Mouse (Mus musculus) kidney, postnatal 0 days (tissue): ENCODE measurements around the gene Nfia. TPM values are rescaled to one million over a fixed set of nuclear protein-coding genes. Genes with fewer than 3 reads are reported as not detected.

ENCODE experiments used
- ATAC-seq: fragments of 200-750 bp; cut with Nextera tagmentation; replicated peaks from 2 replicates; pipeline ENCODE4 v1.8.0; 2017; ENCODE audit warnings: low read depth, moderate number of reproducible peaks, moderate TSS enrichment, moderate library complexity; ENCODE audit not compliant: low FRiP score
- DNase-seq: peaks from one replicate; pipeline ENCODE4 v3.0.0-alpha.2; 2016; ENCODE audit warnings: low spot score
- H3K27ac ChIP-seq: fragments of 300-500 bp; sonication (generic); 2 replicates; pipeline ENCODE4 v1.5.1; 2014; ENCODE audit warnings: mild to moderate bottlenecking
- H3K27me3 ChIP-seq: fragments of 300-500 bp; sonication (generic); 2 replicates; pipeline ENCODE4 v1.6.1; 2014; ENCODE audit warnings: low read length, mixed read lengths; ENCODE audit not compliant: insufficient read depth
- H3K36me3 ChIP-seq: fragments of 300-500 bp; sonication (generic); 2 replicates; pipeline ENCODE4 v1.6.1; 2014; ENCODE audit warnings: low read length, mixed read lengths; ENCODE audit not compliant: insufficient read depth
- H3K4me1 ChIP-seq: fragments of 300-500 bp; sonication (generic); replicated peaks from 2 replicates; pipeline ENCODE4 v1.6.1; 2014; ENCODE audit warnings: antibody characterized with exemption, low read length, mixed read lengths; ENCODE audit not compliant: insufficient read depth
- H3K4me2 ChIP-seq: fragments of 300-500 bp; sonication (generic); 2 replicates; pipeline ENCODE4 v1.6.1; 2014; ENCODE audit warnings: mild to moderate bottlenecking, low read length, moderate library complexity, mixed read lengths
- H3K4me3 ChIP-seq: fragments of 300-500 bp; sonication (generic); replicated peaks from 2 replicates; pipeline ENCODE4 v1.5.1; 2014; ENCODE audit warnings: low read depth, low read length
- H3K9ac ChIP-seq: fragments of 300-500 bp; sonication (generic); 2 replicates; pipeline ENCODE4 v1.6.1; 2014; ENCODE audit warnings: low read depth, low read length
- H3K9me3 ChIP-seq: fragments of 300-500 bp; sonication (generic); replicated peaks from 2 replicates; pipeline ENCODE4 v1.6.1; 2016; ENCODE audit warnings: low read length, inconsistent platforms, mixed read lengths
- CTCF ChIP-seq: IDR thresholded peaks from 2 replicates; pipeline ENCODE4 v1.5.1; 2016; ENCODE audit warnings: antibody characterized with exemption, low read depth, mild to moderate bottlenecking, moderate library complexity
- WGBS: fragments of 180-500 bp; shearing (Covaris S2); extraction: QIAGEN DNeasy Blood & Tissue Kit; methylation state at CpG from one replicate; pipeline ENCODE4 v1.1.7; 2014; 5-methylcytosine and 5-hydroxymethylcytosine counted together
- polyA plus RNA-seq: library from polyadenylated mRNA; unstranded; fragments of >200 nt; fragmentation: Nextera tagmentation; extraction: Ambion mirVana; gene quantifications from 2 replicates; pipeline ENCODE4 v1.2.1, GENCODE M21; 2015

The Nfia gene
- polyA plus RNA-seq, 1 experiment from 2014 or later, result 25.9 TPM

DNA sequence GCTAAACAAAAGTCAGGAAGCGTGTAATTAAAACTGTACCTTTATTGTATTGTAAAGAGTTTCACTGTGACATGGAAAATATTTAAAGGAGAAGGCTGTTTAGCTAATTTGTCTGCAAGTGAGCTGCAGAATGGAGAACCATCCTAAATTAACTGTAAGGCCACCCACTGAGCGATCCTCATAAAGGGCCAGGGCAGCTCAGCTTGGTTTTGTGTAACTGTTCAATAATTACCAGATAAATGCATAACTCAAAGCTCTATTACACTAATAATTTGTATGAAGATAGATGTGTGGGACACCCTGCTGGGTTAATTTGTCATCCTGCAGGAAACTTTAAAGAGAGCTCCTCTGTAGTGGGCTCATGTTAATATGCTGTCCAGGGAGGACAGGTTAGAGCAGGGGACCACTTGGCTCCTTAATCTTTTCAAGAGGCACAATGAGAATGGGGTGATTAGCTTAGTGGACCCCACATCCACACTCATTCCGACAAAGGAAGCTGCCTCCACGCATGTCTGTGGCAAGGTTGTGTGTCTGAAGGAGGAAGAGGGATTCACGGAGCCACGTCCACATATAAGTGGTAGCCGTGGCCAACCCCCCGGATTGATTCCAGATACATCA is 277.6 kb downstream of the Nfia start:
- no peak for TF ChIP-seq CTCF
- no peak overlapping the region for H3K27ac ChIP-seq
- ATAC-seq, result no peak

DNA sequence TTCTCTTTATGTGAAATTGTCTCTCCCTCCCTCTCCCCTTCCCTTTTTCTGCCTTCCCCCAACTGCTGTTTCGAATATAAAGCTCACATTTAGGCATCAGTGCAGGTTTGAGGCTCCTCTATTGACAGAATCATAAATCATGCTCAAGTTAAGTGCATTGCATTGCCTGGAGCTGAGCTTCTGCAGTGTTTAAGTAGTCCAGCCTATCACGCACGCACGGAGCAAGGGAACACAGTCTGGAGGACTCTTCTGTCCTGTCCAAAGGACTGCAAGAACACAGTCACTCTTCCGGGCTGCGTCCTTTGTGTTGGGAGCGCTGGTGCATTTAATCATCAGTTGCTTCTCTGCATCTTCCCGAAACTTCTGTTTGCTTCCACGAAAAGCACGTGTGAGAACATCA is 278.2 kb downstream of the Nfia start:
- DNase-seq (peak; percentile 7), ATAC-seq (no peak)
- Histone ChIP-seq H3K27me3 (no peaks in the 10 kb centered on the region), H3K4me2 (no peak overlapping the region), H3K4me1 (peaks cover 3% of the 10 kb centered on the region; the same call in 1 of the 2 replicates), H3K27ac (no peak overlapping the region), H3K9me3 (no peaks in the 10 kb centered on the region), H3K36me3 (no peaks in the 10 kb centered on the region), H3K9ac (no peak overlapping the region), H3K4me3 (no peak overlapping the region)
- no peak for TF ChIP-seq CTCF
- WGBS, result 41% methylated on average over 10 of the region's 10 CpGs

More for the DNA sequence above, 277.6 kb downstream of the Nfia start:
- Histone ChIP-seq H3K9ac (no peak overlapping the region), H3K27me3 (no peaks in the 10 kb centered on the region), H3K4me1 (peaks cover 3% of the 10 kb centered on the region; the same call in 1 of the 2 replicates), H3K4me2 (no peak overlapping the region), H3K36me3 (no peaks in the 10 kb centered on the region), H3K4me3 (no peak overlapping the region), H3K9me3 (no peaks in the 10 kb centered on the region)
- DNase-seq, result no peak
- 66% methylated on average over 8 of the region's 8 CpGs for WGBS

DNA sequence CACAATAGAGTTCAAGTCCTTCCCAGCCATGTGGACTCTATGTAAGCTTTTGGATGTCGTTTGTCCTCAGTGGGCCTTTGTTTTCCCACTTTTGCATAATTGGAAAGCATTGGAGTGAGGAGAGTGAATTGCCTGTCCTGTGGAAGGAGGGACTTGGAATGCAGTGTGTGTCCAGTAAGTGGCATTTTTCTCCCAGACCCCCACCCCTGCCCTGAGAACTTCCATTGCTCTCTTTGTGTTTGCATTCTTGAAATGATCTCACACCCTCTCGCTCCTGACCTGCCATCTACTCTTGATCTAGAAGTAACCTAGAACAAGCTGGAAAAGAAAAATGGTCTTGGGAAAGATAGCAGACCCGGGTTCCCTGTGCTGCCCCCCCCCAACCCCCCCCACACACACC is 278.8 kb downstream of the Nfia start:
- no peak for TF ChIP-seq CTCF
- Histone ChIP-seq H3K4me3 (no peak overlapping the region), H3K4me1 (peaks cover 3% of the 10 kb centered on the region; the same call in 1 of the 2 replicates), H3K27ac (no peak overlapping the region), H3K9ac (no peak overlapping the region), H3K4me2 (no peak overlapping the region), H3K27me3 (no peaks in the 10 kb centered on the region), H3K36me3 (no peaks in the 10 kb centered on the region), H3K9me3 (no peaks in the 10 kb centered on the region)
- WGBS, result 65% methylated on average over 3 of the region's 3 CpGs
- ATAC-seq (no peak), DNase-seq (no peak)

DNA sequence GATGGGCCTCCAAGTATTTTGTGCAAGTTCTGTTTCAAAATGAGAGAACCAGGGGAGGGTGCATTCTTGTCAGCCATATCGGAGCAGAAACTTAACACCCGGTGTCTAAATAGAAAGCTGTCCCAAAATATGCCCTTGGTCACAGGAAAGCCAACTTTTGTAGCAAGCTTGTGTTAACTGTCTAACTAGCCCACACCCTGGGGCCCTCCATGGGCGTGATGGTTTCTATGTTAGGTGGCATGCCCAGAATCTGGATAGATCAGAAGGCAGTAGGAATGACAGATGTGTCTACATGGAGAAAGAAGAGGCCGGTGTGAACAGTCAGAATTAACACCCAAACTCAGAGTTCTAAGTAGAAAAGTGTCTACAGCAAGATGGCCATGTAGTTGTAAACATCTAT is 282.5 kb downstream of the Nfia start:
- DNase-seq (no peak), ATAC-seq (no peak)
- Histone ChIP-seq H3K27me3 (no peaks in the 10 kb centered on the region), H3K4me2 (no peak overlapping the region), H3K4me3 (no peak overlapping the region), H3K9me3 (no peaks in the 10 kb centered on the region), H3K9ac (no peak overlapping the region), H3K4me1 (no peaks in the 10 kb centered on the region; the same call in 1 of the 2 replicates), H3K27ac (no peak overlapping the region), H3K36me3 (no peaks in the 10 kb centered on the region)
- TF ChIP-seq CTCF, result no peak
- 81% methylated on average over 4 of the region's 4 CpGs for whole genome bisulfite sequencing

DNA sequence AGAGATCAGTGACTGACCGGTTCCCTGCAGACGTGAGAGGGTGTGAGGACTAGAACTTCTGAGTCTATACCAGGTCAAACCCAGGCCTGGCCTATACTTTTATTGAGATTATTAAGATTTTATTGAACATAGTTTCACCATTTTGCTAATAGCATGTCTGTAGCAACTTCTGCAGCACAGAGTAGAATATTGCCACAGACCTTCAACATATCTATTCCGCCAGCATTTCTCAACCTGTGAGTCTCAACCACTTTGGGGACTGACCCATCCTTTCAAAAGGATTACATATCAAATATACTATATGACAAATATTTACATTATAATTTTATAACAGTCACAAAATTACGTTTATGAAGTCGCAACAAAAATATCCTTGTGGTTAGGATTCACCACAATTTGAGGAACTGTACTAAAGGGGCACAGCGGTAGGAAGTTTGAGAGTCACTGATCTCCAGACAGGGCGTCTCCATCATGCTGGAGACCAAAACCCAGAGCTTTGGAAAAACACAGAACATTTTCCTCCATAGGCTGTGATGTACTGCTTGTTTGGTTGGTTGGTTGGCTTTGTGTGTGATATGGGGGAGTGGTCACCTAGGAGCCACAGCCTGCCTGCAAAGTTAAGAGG is 284.0 kb downstream of the Nfia start:
- H3K27ac ChIP-seq, result no peak overlapping the region
- no peak for TF ChIP-seq CTCF
- no peaks in the 10 kb centered on the region for H3K4me1 ChIP-seq
- no peaks in the 10 kb centered on the region for H3K27me3 ChIP-seq
- ATAC-seq (no peak), DNase-seq (no peak)
- H3K4me3 ChIP-seq, result no peak overlapping the region
- H3K9me3 ChIP-seq, result no peaks in the 10 kb centered on the region
- H3K4me2 ChIP-seq, result no peak overlapping the region
- H3K36me3 ChIP-seq, result no peaks in the 10 kb centered on the region
- H3K9ac ChIP-seq, result no peak overlapping the region
- 85% methylated on average over 7 of the region's 7 CpGs for WGBS

DNA sequence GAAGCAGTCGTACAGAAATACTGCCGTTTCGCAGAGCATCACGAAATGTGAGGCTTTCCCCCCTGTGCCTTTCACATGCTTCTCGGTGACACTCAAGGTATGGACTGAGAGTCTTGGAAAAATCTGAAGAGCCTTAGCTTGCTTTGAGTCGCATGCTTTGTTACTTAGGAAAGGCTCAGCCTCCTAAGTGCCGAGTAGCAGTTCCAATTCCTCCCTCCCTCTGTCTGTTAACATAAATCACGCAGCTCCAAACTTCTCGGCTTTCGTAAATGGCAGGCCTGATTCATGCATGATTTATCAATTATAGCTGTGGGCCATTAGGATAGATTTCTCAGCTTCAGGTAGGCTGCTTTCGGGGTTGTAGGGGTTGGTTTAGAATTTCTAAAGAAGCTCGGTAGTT is 284.7 kb downstream of the Nfia start:
- Histone ChIP-seq H3K27me3 (no peaks in the 10 kb centered on the region), H3K27ac (no peak overlapping the region), H3K4me1 (no peaks in the 10 kb centered on the region), H3K36me3 (no peaks in the 10 kb centered on the region), H3K9ac (no peak overlapping the region), H3K9me3 (no peaks in the 10 kb centered on the region), H3K4me2 (peak overlapping the region; percentile 14; the same call in 1 of the 2 replicates), H3K4me3 (no peak overlapping the region)
- ATAC-seq (no peak), DNase-seq (peak; percentile 60)
- WGBS, result 36% methylated on average over 12 of the region's 12 CpGs
- no peak for TF ChIP-seq CTCF
